Mouse (Mus musculus) intestine, postnatal 0 days (tissue): ENCODE results near the gene Naa11. TPM values are rescaled to one million over a fixed set of nuclear protein-coding genes. Genes with fewer than 3 reads are reported as not detected.

Experiments
- ATAC-seq: fragments of 200-750 bp; cut with Nextera tagmentation; 2 replicates; pipeline ENCODE4 v1.8.0; 2017; ENCODE audit warnings: mild to moderate bottlenecking, moderate TSS enrichment, moderate library complexity
- H3K27ac ChIP-seq: fragments of 300-500 bp; sonication (generic); 2 replicates; pipeline ENCODE4 v1.5.1; 2014; ENCODE audit warnings: mild to moderate bottlenecking, low read depth, low read length, moderate library complexity
- H3K27me3 ChIP-seq: fragments of 300-500 bp; sonication (generic); replicated peaks from 2 replicates; pipeline ENCODE4 v1.6.1; 2014; ENCODE audit warnings: low read length, mixed read lengths; ENCODE audit not compliant: control insufficient read depth, insufficient read depth
- H3K36me3 ChIP-seq: fragments of 300-500 bp; sonication (generic); 2 replicates; pipeline ENCODE4 v1.6.1; 2014; ENCODE audit warnings: mild to moderate bottlenecking, moderate library complexity; ENCODE audit not compliant: control insufficient read depth, insufficient read depth
- H3K4me1 ChIP-seq: fragments of 300-500 bp; sonication (generic); replicated peaks from 2 replicates; pipeline ENCODE4 v1.6.1; 2014; ENCODE audit warnings: antibody characterized with exemption, low read length, mixed read lengths; ENCODE audit not compliant: control insufficient read depth, insufficient read depth
- H3K4me2 ChIP-seq: fragments of 300-500 bp; sonication (generic); replicated peaks from 2 replicates; pipeline ENCODE4 v1.6.1; 2014; ENCODE audit warnings: low read depth, mild to moderate bottlenecking, moderate library complexity
- H3K4me3 ChIP-seq: fragments of 300-500 bp; sonication (generic); 2 replicates; pipeline ENCODE4 v1.5.1; 2014; ENCODE audit warnings: low read depth, low read length
- H3K9ac ChIP-seq: fragments of 300-500 bp; sonication (generic); 2 replicates; pipeline ENCODE4 v1.6.1; 2014; ENCODE audit warnings: mild to moderate bottlenecking, low read depth, low read length
- H3K9me3 ChIP-seq: fragments of 300-500 bp; sonication (generic); 2 replicates; pipeline ENCODE4 v1.6.1; 2016; ENCODE audit warnings: mixed run types; ENCODE audit not compliant: control insufficient read depth
- CTCF ChIP-seq: sonication (generic); IDR thresholded peaks from 2 replicates; pipeline ENCODE4 v1.5.1; 2016; ENCODE audit warnings: low read depth, mild to moderate bottlenecking, control low read depth, antibody characterized with exemption, moderate library complexity
- WGBS: fragments of 180-500 bp; shearing (Covaris S2); extraction: QIAGEN DNeasy Blood & Tissue Kit; methylation state at CpG from one replicate; pipeline ENCODE4 v1.1.7; 2014; 5-methylcytosine and 5-hydroxymethylcytosine counted together
- polyA plus RNA-seq: library from polyadenylated mRNA; unstranded; fragments of >200 nt; fragmentation: Nextera tagmentation; extraction: Ambion mirVana; gene quantifications from 2 replicates; pipeline ENCODE4 v1.2.1, GENCODE M21; 2015

Naa11 gene
- polyA plus RNA-seq, 1 experiment from 2014 or later, result 0.03 TPM

DNA sequence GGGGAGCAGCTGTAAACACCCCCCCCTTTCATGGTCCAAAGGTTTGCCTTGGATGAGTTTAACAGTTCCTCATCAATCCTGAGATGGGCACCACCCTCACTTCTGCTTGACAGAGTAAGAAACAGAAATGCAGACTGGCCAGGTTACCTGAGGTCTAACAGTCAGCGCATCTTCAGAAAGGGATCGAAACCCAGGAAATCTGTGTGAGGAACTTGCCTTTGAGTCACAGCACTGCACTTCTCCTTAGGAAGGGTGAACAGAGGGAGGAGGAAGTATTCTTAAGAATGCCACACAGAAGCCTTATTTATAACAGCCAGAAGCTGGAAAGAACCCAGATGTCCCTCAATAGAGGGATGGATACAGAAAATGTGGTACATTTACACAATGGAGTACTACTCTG is 37.0 kb downstream of the Naa11 start:
- Histone ChIP-seq H3K9ac (no peak overlapping the region), H3K4me1 (no peaks in the 10 kb centered on the region)

DNA sequence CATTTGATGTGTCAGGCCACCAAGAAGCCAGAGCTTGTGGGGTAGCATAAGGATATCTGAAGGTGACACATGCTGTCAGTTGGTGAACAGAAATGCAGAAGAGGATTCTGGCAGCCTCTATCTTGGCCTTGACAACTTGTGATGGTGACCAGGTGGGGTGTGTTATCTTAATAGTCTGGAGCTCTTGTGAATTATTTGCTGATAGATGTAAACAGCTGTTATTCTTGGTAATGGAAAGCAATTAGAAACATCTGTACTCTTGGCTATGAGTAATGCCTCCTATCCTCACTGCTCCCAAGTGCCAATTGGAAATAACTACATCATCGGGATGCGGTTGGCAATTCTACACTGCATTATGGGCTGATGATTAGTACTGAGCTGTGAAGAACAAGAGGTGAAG is 43.4 kb downstream of the Naa11 start:
- Histone ChIP-seq H3K36me3 (no peaks in the 10 kb centered on the region), H3K4me2 (no peak overlapping the region), H3K4me3 (no peak overlapping the region), H3K27ac (no peak overlapping the region), H3K4me1 (no peaks in the 10 kb centered on the region), H3K9me3 (no peaks in the 10 kb centered on the region), H3K27me3 (no peaks in the 10 kb centered on the region), H3K9ac (no peak overlapping the region)
- no peak for TF ChIP-seq CTCF
- no peak for ATAC-seq
- WGBS, result 62% methylated on average over 2 of the region's 2 CpGs

More for the DNA sequence above, 37.0 kb downstream of the Naa11 start:
- no peaks in the 10 kb centered on the region for H3K36me3 ChIP-seq
- TF ChIP-seq CTCF, result no peak
- H3K27me3 ChIP-seq, result no peaks in the 10 kb centered on the region
- no peak overlapping the region for H3K4me2 ChIP-seq
- no peaks in the 10 kb centered on the region for H3K9me3 ChIP-seq
- no peak overlapping the region for H3K4me3 ChIP-seq
- WGBS, result 93% methylated on average over 2 of the region's 2 CpGs
- no peak overlapping the region for H3K27ac ChIP-seq
- no peak for ATAC-seq

DNA sequence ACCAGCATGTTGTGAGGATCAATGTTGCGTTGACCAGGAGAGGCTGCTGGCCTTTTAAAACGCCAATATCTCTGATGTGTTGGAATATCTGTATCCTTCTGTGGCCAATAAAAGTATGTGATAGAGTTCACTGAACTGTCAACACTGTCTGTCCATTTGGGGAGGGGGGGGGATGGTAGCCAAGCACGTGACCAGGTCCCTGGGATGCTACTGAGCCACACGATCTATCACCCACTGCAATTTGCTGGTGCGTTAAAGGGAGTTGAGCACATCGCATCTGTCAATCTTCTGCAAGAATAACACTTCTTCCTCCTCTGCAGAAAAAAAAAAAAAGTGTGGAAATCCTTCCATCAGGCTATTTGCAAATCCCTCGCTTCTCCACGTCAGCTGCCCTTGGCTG is 43.9 kb downstream of the Naa11 start:
- H3K9me3 ChIP-seq, result no peaks in the 10 kb centered on the region
- WGBS, result 61% methylated on average over 8 of the region's 8 CpGs
- no peaks in the 10 kb centered on the region for H3K4me1 ChIP-seq
- no peak overlapping the region for H3K4me3 ChIP-seq
- H3K4me2 ChIP-seq, result no peak overlapping the region
- no peak for TF ChIP-seq CTCF
- H3K36me3 ChIP-seq, result no peaks in the 10 kb centered on the region
- H3K27me3 ChIP-seq, result no peaks in the 10 kb centered on the region
- no peak for ATAC-seq
- H3K27ac ChIP-seq, result no peak overlapping the region
- H3K9ac ChIP-seq, result no peak overlapping the region

DNA sequence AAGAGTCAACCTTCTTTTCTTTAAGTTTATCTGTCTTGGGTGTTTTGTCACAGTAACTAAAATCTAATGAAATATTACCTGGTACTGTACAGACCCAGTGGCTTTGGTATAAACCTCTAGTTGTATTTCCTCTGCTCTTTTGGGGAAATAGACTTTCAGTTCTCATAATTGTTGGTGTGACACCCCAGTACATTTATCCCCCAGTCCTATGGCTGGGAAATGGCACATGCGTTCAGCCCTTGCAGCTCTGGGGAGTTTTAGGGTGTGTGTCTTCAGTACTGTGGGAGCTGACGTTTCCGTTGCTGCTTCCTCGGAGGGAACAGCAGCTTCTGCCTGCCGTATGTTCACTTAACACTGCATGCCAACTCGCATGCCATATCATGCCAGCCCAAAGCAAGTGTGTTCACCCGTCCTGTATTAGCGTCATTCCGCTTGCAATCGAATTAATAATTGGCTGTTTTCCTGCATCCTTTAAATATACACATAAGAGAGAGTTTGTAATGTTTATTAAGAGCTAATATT is 46.4 kb downstream of the Naa11 start:
- Histone ChIP-seq H3K9me3 (no peaks in the 10 kb centered on the region), H3K27me3 (no peaks in the 10 kb centered on the region), H3K9ac (no peak overlapping the region), H3K27ac (no peak overlapping the region), H3K4me1 (no peaks in the 10 kb centered on the region), H3K4me2 (no peak overlapping the region), H3K36me3 (no peaks in the 10 kb centered on the region), H3K4me3 (no peak overlapping the region)
- 88% methylated on average over 10 of the region's 10 CpGs for WGBS
- ATAC-seq, result no peak
- no peak for TF ChIP-seq CTCF

DNA sequence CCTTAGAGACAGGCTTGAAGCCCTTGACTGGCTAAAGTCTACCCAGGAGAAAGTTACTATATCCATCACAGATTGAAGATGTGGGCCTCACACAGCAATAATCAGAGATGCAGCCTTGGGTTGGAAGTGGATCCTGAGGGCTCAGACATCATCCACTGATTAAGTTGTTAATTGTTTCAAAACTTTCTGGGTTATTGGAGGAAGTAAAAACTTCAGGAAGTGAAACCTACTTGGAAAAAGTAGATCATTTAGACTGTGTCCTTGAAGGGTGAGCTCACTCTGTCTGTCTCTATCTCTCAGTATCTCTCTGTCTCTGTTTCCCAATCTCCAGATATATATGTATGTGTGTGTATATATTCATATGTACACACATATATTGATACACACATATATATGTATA is 47.0 kb downstream of the Naa11 start:
- Histone ChIP-seq H3K36me3 (no peaks in the 10 kb centered on the region), H3K9me3 (no peaks in the 10 kb centered on the region), H3K4me1 (no peaks in the 10 kb centered on the region), H3K4me2 (no peak overlapping the region), H3K9ac (no peak overlapping the region), H3K4me3 (no peak overlapping the region), H3K27me3 (no peaks in the 10 kb centered on the region), H3K27ac (no peak overlapping the region)
- TF ChIP-seq CTCF, result no peak
- ATAC-seq, result no peak

DNA sequence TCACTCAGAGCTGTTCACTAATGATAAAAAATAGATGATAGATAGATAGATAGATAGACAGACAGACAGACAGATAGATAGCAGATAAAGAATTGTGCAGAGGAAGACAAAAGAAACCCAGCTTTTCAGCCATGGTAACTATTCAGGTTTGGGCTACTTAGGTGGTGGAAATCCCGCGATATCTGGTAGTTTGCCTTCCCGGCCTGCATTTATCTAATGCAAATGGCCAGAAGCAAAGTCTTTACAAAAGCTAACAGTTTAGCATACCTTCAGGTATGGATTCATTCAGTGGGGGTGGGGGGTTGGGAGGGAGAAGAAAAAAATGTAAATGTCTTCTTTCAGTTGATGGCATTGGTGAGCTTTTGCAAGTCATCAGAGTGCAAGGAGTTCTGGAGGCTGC is 48.0 kb downstream of the Naa11 start:
- H3K27me3 ChIP-seq, result no peaks in the 10 kb centered on the region
- no peaks in the 10 kb centered on the region for H3K36me3 ChIP-seq
- 86% methylated on average over 3 of the region's 3 CpGs for WGBS
- H3K27ac ChIP-seq, result no peak overlapping the region
- H3K4me2 ChIP-seq, result no peak overlapping the region
- TF ChIP-seq CTCF, result no peak
- H3K4me1 ChIP-seq, result no peaks in the 10 kb centered on the region
- ATAC-seq, result no peak
- no peak overlapping the region for H3K4me3 ChIP-seq
- H3K9me3 ChIP-seq, result no peaks in the 10 kb centered on the region
- H3K9ac ChIP-seq, result no peak overlapping the region

DNA sequence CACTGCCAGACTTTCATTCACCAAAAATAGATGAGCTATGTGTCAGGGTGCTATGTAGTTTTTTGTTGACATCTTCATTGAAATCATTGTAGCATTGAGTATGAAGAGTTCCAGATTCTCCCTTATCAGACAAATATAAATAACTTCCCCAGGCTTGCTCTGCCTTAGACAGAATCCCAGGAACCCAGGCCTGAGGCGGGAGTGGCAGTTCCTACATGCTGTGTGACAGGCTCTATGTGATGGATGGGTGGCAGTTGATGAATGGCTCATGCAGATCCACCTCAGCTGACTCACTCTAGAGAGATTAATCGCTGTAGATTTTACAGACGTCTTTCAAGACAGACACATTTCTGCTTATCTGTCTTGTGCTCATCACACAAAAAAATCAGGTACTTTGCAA is 57.4 kb downstream of the Naa11 start:
- Histone ChIP-seq H3K27ac (no peak overlapping the region), H3K27me3 (no peaks in the 10 kb centered on the region), H3K4me2 (no peak overlapping the region), H3K9me3 (no peaks in the 10 kb centered on the region), H3K9ac (no peak overlapping the region), H3K4me3 (no peak overlapping the region), H3K4me1 (no peaks in the 10 kb centered on the region), H3K36me3 (no peaks in the 10 kb centered on the region)
- WGBS, result 51% methylated on average over 3 of the region's 3 CpGs
- ATAC-seq, result no peak
- TF ChIP-seq CTCF, result no peak

Other genes starting within 250 kb of the Naa11 start
- gene Gk2, start 64.6 kb upstream of the Naa11 start, polyA plus RNA-seq, result 0.08 TPM in 1 of 2 replicates, not detected in the other